Mouse (Mus musculus): ENCODE results near the gene Chsy1. TPM values are rescaled to one million over a fixed set of nuclear protein-coding genes. Genes with fewer than 3 reads are reported as not detected.

The Chsy1 gene
- total and polyA plus RNA-seq, 3 experiments: 2.4 to 7.1 (median 4.6) TPM

- peaks cover 10% of the 10 kb centered on the region for H3K27me3 ChIP-seq (ENCODE audit: insufficient read depth, low read length)
- TF ChIP-seq GATA2 (IDR thresholded peaks at IDR 0.05; ENCODE audit: borderline replicate concordance, low read depth, low read length) (no peak), TAL1 (conservative IDR thresholded peaks at IDR 0.05; ENCODE audit: low read depth, low read length) (no peak), POLR2AphosphoS5 (IDR thresholded peaks at IDR 0.05; ENCODE audit: insufficient replicate concordance, low read depth, low read length) (no peak), CTCF (IDR thresholded peaks at IDR 0.05; ENCODE audit: low read depth, low read length) (no peak), GATA1 (IDR thresholded peaks at IDR 0.05; ENCODE audit: borderline replicate concordance, low read length) (no peak)
- ATAC-seq (ENCODE audit: extremely low read depth, insufficient number of reproducible peaks, low FRiP score, poor library complexity, severe bottlenecking): no peak
- peaks cover 79% of the 10 kb centered on the region for H3K4me1 ChIP-seq (ENCODE audit: insufficient read depth, low read depth, low read length)
- peaks cover 13% of the 10 kb centered on the region for H3K36me3 ChIP-seq (replicated peaks)
- H3K4me3 ChIP-seq (ENCODE audit: low read depth, low read length): peak overlapping the region; percentile 84; the same call in 1 of the 2 replicates
- no peaks in the 10 kb centered on the region for H3K9me3 ChIP-seq (replicated peaks)
- no peak for DNase-seq (ENCODE audit: low spot score)
Observed at GRCm38 (mm10) chr7:66111211-66111610, 1.9 kb downstream of the Chsy1 start.

- ATAC-seq (ENCODE audit: extremely low read depth, insufficient number of reproducible peaks, low FRiP score, poor library complexity, severe bottlenecking): peak; percentile 17; the same call in 1 of the 2 replicates
- TF ChIP-seq TAL1 (conservative IDR thresholded peaks at IDR 0.05; ENCODE audit: low read depth, low read length): peak; percentile 46
- no peak for TF ChIP-seq POLR2AphosphoS5 (IDR thresholded peaks at IDR 0.05; ENCODE audit: insufficient replicate concordance, low read depth, low read length)
- no peak for DNase-seq (ENCODE audit: low spot score)
- peaks cover 86% of the 10 kb centered on the region for H3K4me1 ChIP-seq (ENCODE audit: insufficient read depth, low read depth, low read length)
- peaks cover 22% of the 10 kb centered on the region for H3K36me3 ChIP-seq (replicated peaks)
- H3K27me3 ChIP-seq (ENCODE audit: insufficient read depth, low read length): no peaks in the 10 kb centered on the region; the same call in 1 of the 2 replicates
- no peaks in the 10 kb centered on the region for H3K9me3 ChIP-seq (replicated peaks)
- no peak overlapping the region; the same call in 1 of the 2 replicates for H3K4me3 ChIP-seq (ENCODE audit: low read depth, low read length)
Observed at GRCm38 (mm10) chr7:66113561-66113960, 4.2 kb downstream of the Chsy1 start.

GRCm38 (mm10) chr7:66115821-66116343, 6.6 kb downstream of the Chsy1 start:
- Histone ChIP-seq H3K36me3 (replicated peaks) (peaks cover 27% of the 10 kb centered on the region), H3K4me1 (ENCODE audit: insufficient read depth, low read depth, low read length) (peaks cover 88% of the 10 kb centered on the region), H3K9me3 (replicated peaks) (no peaks in the 10 kb centered on the region), H3K4me3 (ENCODE audit: low read depth, low read length) (no peak overlapping the region), H3K27me3 (ENCODE audit: insufficient read depth, low read length) (no peaks in the 10 kb centered on the region)
- ATAC-seq (ENCODE audit: extremely low read depth, insufficient number of reproducible peaks, low FRiP score, poor library complexity, severe bottlenecking): no peak
- no peak for DNase-seq (ENCODE audit: low spot score)
- TF ChIP-seq GATA1 (IDR thresholded peaks at IDR 0.05; ENCODE audit: borderline replicate concordance, low read length): no peak

GRCm38 (mm10) chr7:66116906-66117482, 7.7 kb downstream of the Chsy1 start:
- no peak for TF ChIP-seq TAL1 (conservative IDR thresholded peaks at IDR 0.05; ENCODE audit: low read depth, low read length)
- no peak for TF ChIP-seq POLR2AphosphoS5 (IDR thresholded peaks at IDR 0.05; ENCODE audit: insufficient replicate concordance, low read depth, low read length)
- TF ChIP-seq GATA1 (IDR thresholded peaks at IDR 0.05; ENCODE audit: borderline replicate concordance, low read length): no peak
- no peak for TF ChIP-seq CTCF (IDR thresholded peaks at IDR 0.05; ENCODE audit: low read depth, low read length)
- TF ChIP-seq GATA2 (IDR thresholded peaks at IDR 0.05; ENCODE audit: borderline replicate concordance, low read depth, low read length): no peak
- Histone ChIP-seq H3K36me3 (replicated peaks) (peaks cover 29% of the 10 kb centered on the region), H3K9me3 (replicated peaks) (no peaks in the 10 kb centered on the region), H3K27me3 (ENCODE audit: insufficient read depth, low read length) (no peaks in the 10 kb centered on the region), H3K4me3 (ENCODE audit: low read depth, low read length) (peak overlapping the region; percentile 28; the same call in 1 of the 2 replicates), H3K4me1 (ENCODE audit: insufficient read depth, low read depth, low read length) (peaks cover 87% of the 10 kb centered on the region)
- no peak for DNase-seq (ENCODE audit: low spot score)
- peak; percentile 38; the same call in 1 of the 2 replicates for ATAC-seq (ENCODE audit: extremely low read depth, insufficient number of reproducible peaks, low FRiP score, poor library complexity, severe bottlenecking)

- Histone ChIP-seq H3K9me3 (replicated peaks) (no peaks in the 10 kb centered on the region), H3K27me3 (ENCODE audit: insufficient read depth, low read length) (no peaks in the 10 kb centered on the region), H3K4me3 (ENCODE audit: low read depth, low read length) (no peak overlapping the region), H3K4me1 (ENCODE audit: insufficient read depth, low read depth, low read length) (peaks cover 80% of the 10 kb centered on the region), H3K36me3 (replicated peaks) (peaks cover 27% of the 10 kb centered on the region)
- TF ChIP-seq CTCF (IDR thresholded peaks at IDR 0.05; ENCODE audit: low read depth, low read length) (no peak), POLR2AphosphoS5 (IDR thresholded peaks at IDR 0.05; ENCODE audit: insufficient replicate concordance, low read depth, low read length) (no peak), GATA2 (IDR thresholded peaks at IDR 0.05; ENCODE audit: borderline replicate concordance, low read depth, low read length) (no peak), GATA1 (IDR thresholded peaks at IDR 0.05; ENCODE audit: borderline replicate concordance, low read length) (no peak), TAL1 (conservative IDR thresholded peaks at IDR 0.05; ENCODE audit: low read depth, low read length) (no peak)
- ATAC-seq (ENCODE audit: extremely low read depth, insufficient number of reproducible peaks, low FRiP score, poor library complexity, severe bottlenecking) (no peak), DNase-seq (ENCODE audit: low spot score) (no peak)
Observed at GRCm38 (mm10) chr7:66118046-66118445, 8.7 kb downstream of the Chsy1 start.

- TF ChIP-seq GATA2 (IDR thresholded peaks at IDR 0.05; ENCODE audit: borderline replicate concordance, low read depth, low read length) (no peak), GATA1 (IDR thresholded peaks at IDR 0.05; ENCODE audit: borderline replicate concordance, low read length) (no peak), TAL1 (conservative IDR thresholded peaks at IDR 0.05; ENCODE audit: low read depth, low read length) (no peak), CTCF (IDR thresholded peaks at IDR 0.05; ENCODE audit: low read depth, low read length) (no peak), POLR2AphosphoS5 (IDR thresholded peaks at IDR 0.05; ENCODE audit: insufficient replicate concordance, low read depth, low read length) (no peak)
- DNase-seq (ENCODE audit: low spot score) (no peak), ATAC-seq (ENCODE audit: extremely low read depth, insufficient number of reproducible peaks, low FRiP score, poor library complexity, severe bottlenecking) (no peak)
- Histone ChIP-seq H3K36me3 (replicated peaks) (peaks cover 28% of the 10 kb centered on the region), H3K4me1 (ENCODE audit: insufficient read depth, low read depth, low read length) (peaks cover 76% of the 10 kb centered on the region), H3K27me3 (ENCODE audit: insufficient read depth, low read length) (no peaks in the 10 kb centered on the region), H3K4me3 (ENCODE audit: low read depth, low read length) (peak overlapping the region; percentile 25; the same call in 1 of the 2 replicates), H3K9me3 (replicated peaks) (no peaks in the 10 kb centered on the region)
Observed at GRCm38 (mm10) chr7:66118796-66119195, 9.5 kb downstream of the Chsy1 start.
